Mouse (Mus musculus) forebrain, embryonic 10.5 days (tissue): ENCODE measurements around the gene Ctsr. TPM values are rescaled to one million over a fixed set of nuclear protein-coding genes. Genes with fewer than 3 reads are reported as not detected.
"Not testable (repeated sequence)": the region's sequence is repeated elsewhere in the genome, so short reads cannot be mapped to it uniquely, and the experiment has no call there.

Source experiments
- DNase-seq: peaks from one replicate; pipeline ENCODE4 v3.0.0-alpha.2; 2017; ENCODE audit warnings: low spot score; ENCODE audit errors: extremely low spot score
- H3K27ac ChIP-seq: fragments of 300-500 bp; sonication (generic); 2 replicates; pipeline ENCODE4 v1.5.1; 2016; ENCODE audit warnings: mild to moderate bottlenecking
- H3K27me3 ChIP-seq: fragments of 300-500 bp; sonication (generic); 2 replicates; pipeline ENCODE4 v1.6.1; 2016; ENCODE audit warnings: mild to moderate bottlenecking; ENCODE audit not compliant: poor library complexity, severe bottlenecking
- H3K36me3 ChIP-seq: fragments of 300-500 bp; sonication (generic); replicated peaks from 2 replicates; pipeline ENCODE4 v1.6.1; 2016; ENCODE audit warnings: mild to moderate bottlenecking, moderate library complexity
- H3K4me1 ChIP-seq: fragments of 300-500 bp; sonication (generic); 2 replicates; pipeline ENCODE4 v1.6.1; 2016
- H3K4me3 ChIP-seq: fragments of 300-500 bp; sonication (generic); 2 replicates; pipeline ENCODE4 v1.5.1; 2016; ENCODE audit warnings: mild to moderate bottlenecking, moderate library complexity
- H3K9me3 ChIP-seq: fragments of 300-500 bp; sonication (generic); 2 replicates; pipeline ENCODE4 v1.6.1; 2016; ENCODE audit warnings: mild to moderate bottlenecking, moderate library complexity
- WGBS: fragments of 180-500 bp; shearing (Covaris S2); methylation state at CpG from one replicate; pipeline ENCODE4 v1.1.7; 2016; 5-methylcytosine and 5-hydroxymethylcytosine counted together
- polyA plus RNA-seq: library from polyadenylated mRNA; unstranded; fragments of >200 nt; fragmentation: Nextera tagmentation; extraction: Ambion mirVana; gene quantifications from 2 replicates; pipeline ENCODE4 v1.2.1, GENCODE M21; 2016

The Ctsr gene
- polyA plus RNA-seq, result not detected in 2 replicates

- Histone ChIP-seq H3K27ac (no peak within 1 kb of the TSS), H3K27me3 (no peaks in the 10 kb centered on the region), H3K4me1 (no peaks in the 10 kb centered on the region), H3K4me3 (no peak within 1 kb of the TSS), H3K36me3 (no peaks in the 10 kb centered on the region), H3K9me3 (peaks cover 61% of the 10 kb centered on the region)
- DNase-seq, result no peak
- 87% methylated on average over 1 of the region's 1 CpGs for WGBS
Observed at GRCm38 (mm10) chr13:61164156-61164555, at the start of gene Ctsr. Gene Ctsr (minus strand): TSS chr13:61164256.

- H3K27me3 ChIP-seq, result no peaks in the 10 kb centered on the region
- H3K36me3 ChIP-seq, result no peaks in the 10 kb centered on the region
- no peak for DNase-seq
- WGBS, result 89% methylated on average over 3 of the region's 3 CpGs
- no peaks in the 10 kb centered on the region for H3K4me1 ChIP-seq
- peaks cover 72% of the 10 kb centered on the region for H3K9me3 ChIP-seq
- H3K27ac ChIP-seq, result no peak within 1 kb of the TSS
- H3K4me3 ChIP-seq, result no peak within 1 kb of the TSS
Observed at GRCm38 (mm10) chr13:61203310-61203709, 39.3 kb upstream of the Ctsr start, which contains the start of gene Cts6. Gene Cts6 (minus strand): TSS chr13:61203410.

GRCm38 (mm10) chr13:61185151-61185933 lies 21.3 kb upstream of the Ctsr start:
- peaks cover 31% of the 10 kb centered on the region for H3K9me3 ChIP-seq
- WGBS, result 79% methylated on average over 5 of the region's 5 CpGs

GRCm38 (mm10) chr13:61164622-61165021 lies 566 bp upstream of the Ctsr start:
- H3K9me3 ChIP-seq, result peaks cover 61% of the 10 kb centered on the region
- 84% methylated on average over 4 of the region's 4 CpGs for WGBS
- no peak overlapping the region for H3K27ac ChIP-seq
- no peak overlapping the region for H3K4me3 ChIP-seq
- no peaks in the 10 kb centered on the region for H3K36me3 ChIP-seq
- DNase-seq, result no peak
- no peaks in the 10 kb centered on the region for H3K4me1 ChIP-seq
- no peaks in the 10 kb centered on the region for H3K27me3 ChIP-seq

More at GRCm38 (mm10) chr13:61185151-61185933, 21.3 kb upstream of the Ctsr start:
- H3K36me3 ChIP-seq, H3K4me1 ChIP-seq, H3K4me3 ChIP-seq, DNase-seq, H3K27me3 ChIP-seq, H3K27ac ChIP-seq: not testable (repeated sequence)

Other genes with a start within 250 kb of the Ctsr start
- not detected in 2 replicates for gene Gm49393, start 228.7 kb downstream of the Ctsr start, polyA plus RNA-seq
- gene Gm49391, start 227.7 kb downstream of the Ctsr start, polyA plus RNA-seq, result 0.20 and 0.54 TPM in 2 replicates
- gene Ctla2a, start 227.6 kb downstream of the Ctsr start, polyA plus RNA-seq, result 10.5 and 12.1 TPM in 2 replicates
- gene Tpbpa, start 222.3 kb downstream of the Ctsr start, polyA plus RNA-seq, result not detected in 2 replicates
- not detected in 2 replicates for gene Ctsj, start 158.3 kb downstream of the Ctsr start, polyA plus RNA-seq
- not detected in 2 replicates for gene Ctsq, start 123.6 kb downstream of the Ctsr start, polyA plus RNA-seq
- not detected in 2 replicates for gene Cts6, start 39.2 kb upstream of the Ctsr start, polyA plus RNA-seq
- gene Cts8, start 91.1 kb upstream of the Ctsr start, polyA plus RNA-seq, result not detected in 2 replicates
- gene Gm49398, start 124.6 kb upstream of the Ctsr start, polyA plus RNA-seq, result not detected in 2 replicates
- not detected in 2 replicates for gene Cts7, start 193.9 kb upstream of the Ctsr start, polyA plus RNA-seq